Mouse (Mus musculus): Measurements from ENCODE around the gene Tesk1. TPM values are rescaled to one million over a fixed set of nuclear protein-coding genes. Genes with fewer than 3 reads are reported as not detected.
A peak's percentile ranks its signal among the peaks of the same experiment; 100 is the strongest.

Gene Tesk1
- total RNA-seq (2021), result 10 to 100 TPM; 25.2 to 28.0 TPM
- long read RNA-seq, experiment 1, transcript Tesk1-201 (10 exons, 3,947 nt), result major isoform, 17 of 20 reads
- long read RNA-seq, experiment 1, partial matches to known transcripts, result 3 of 20 reads
- long read RNA-seq, experiment 1, other reads (novel, unspliced or antisense), result 0 of 20 reads
- long read RNA-seq, experiment 2, transcript Tesk1-201 (10 exons, 3,947 nt), result major isoform, 24 of 27 reads
- long read RNA-seq, experiment 2, partial matches to known transcripts, result 1 of 27 reads
- long read RNA-seq, experiment 2, other reads (novel, unspliced or antisense), result 2 of 27 reads

- DNase-seq, result no peak
- intact Hi-C loops (cut with DNase I; ENCODE audit: low total_unique reads), result no loop called here
These were observed at the start of gene Tesk1 for GRCm38 (mm10) chr4:43441639-43442038. Gene Tesk1 (plus strand): TSS chr4:43441939.

- peak; percentile 77 for DNase-seq
- intact Hi-C loops (cut with DNase I; ENCODE audit: low total_unique reads), result no loop called here
These were observed 47.3 kb upstream of the Tesk1 start for GRCm38 (mm10) chr4:43394345-43394891.

GRCm38 (mm10) chr4:43395147-43395546, 46.6 kb upstream of the Tesk1 start:
- intact Hi-C loops (cut with DNase I; ENCODE audit: low total_unique reads), result no loop called here
- DNase-seq, result no peak

- intact Hi-C loops (cut with DNase I; ENCODE audit: low total_unique reads), result no loop called here
- DNase-seq, result no peak
These were observed 45.9 kb upstream of the Tesk1 start for GRCm38 (mm10) chr4:43395836-43396235.

- intact Hi-C loops (cut with DNase I; ENCODE audit: low total_unique reads), result no loop called here
- DNase-seq, result no peak
These were observed 45.4 kb upstream of the Tesk1 start for GRCm38 (mm10) chr4:43396381-43396780.

- no peak for DNase-seq
- intact Hi-C loops (cut with DNase I; ENCODE audit: low total_unique reads), result no loop called here
These were observed 43.7 kb upstream of the Tesk1 start for GRCm38 (mm10) chr4:43398014-43398413.

GRCm38 (mm10) chr4:43398829-43399331, 42.9 kb upstream of the Tesk1 start:
- intact Hi-C loops (cut with DNase I; ENCODE audit: low total_unique reads), result no loop called here
- peak; percentile 66 for DNase-seq

GRCm38 (mm10) chr4:43399391-43400131, 42.2 kb upstream of the Tesk1 start:
- peak; percentile 48 for DNase-seq
- intact Hi-C loops (cut with DNase I; ENCODE audit: low total_unique reads), result no loop called here

- intact Hi-C loops (cut with DNase I; ENCODE audit: low total_unique reads), result no loop called here
- DNase-seq, result peak; percentile 61
These were observed 40.8 kb upstream of the Tesk1 start for GRCm38 (mm10) chr4:43400976-43401375.

GRCm38 (mm10) chr4:43401486-43401885, 40.3 kb upstream of the Tesk1 start:
- intact Hi-C loops (cut with DNase I; ENCODE audit: low total_unique reads), result no loop called here
- no peak for DNase-seq

GRCm38 (mm10) chr4:43402212-43402611, 39.5 kb upstream of the Tesk1 start:
- peak; percentile 56 for DNase-seq
- intact Hi-C loops (cut with DNase I; ENCODE audit: low total_unique reads), result no loop called here

- no peak for DNase-seq
- intact Hi-C loops (cut with DNase I; ENCODE audit: low total_unique reads), result no loop called here
These were observed 37.0 kb upstream of the Tesk1 start for GRCm38 (mm10) chr4:43404697-43405096.

GRCm38 (mm10) chr4:43406162-43406971, 35.4 kb upstream of the Tesk1 start:
- intact Hi-C loops (cut with DNase I; ENCODE audit: low total_unique reads), result no loop called here
- DNase-seq, result peak; percentile 86

GRCm38 (mm10) chr4:43407071-43407920, 34.4 kb upstream of the Tesk1 start:
- intact Hi-C loops (cut with DNase I; ENCODE audit: low total_unique reads), result no loop called here
- no peak for DNase-seq

- DNase-seq, result no peak
- intact Hi-C loops (cut with DNase I; ENCODE audit: low total_unique reads), result no loop called here
These were observed 27.0 kb upstream of the Tesk1 start for GRCm38 (mm10) chr4:43414761-43415160.

GRCm38 (mm10) chr4:43415221-43416070, 26.3 kb upstream of the Tesk1 start:
- intact Hi-C loops (cut with DNase I; ENCODE audit: low total_unique reads), result no loop called here
- DNase-seq, result no peak

- intact Hi-C loops (cut with DNase I; ENCODE audit: low total_unique reads), result no loop called here
- no peak for DNase-seq
These were observed 25.7 kb upstream of the Tesk1 start for GRCm38 (mm10) chr4:43416071-43416490.

All from gastrocnemius, postnatal 14 days (tissue).